Mouse (Mus musculus): ENCODE results near the gene Sec63. TPM values are rescaled to one million over a fixed set of nuclear protein-coding genes. Genes with fewer than 3 reads are reported as not detected.

Gene Sec63
- total and polyA plus RNA-seq, 2 experiments from 2014 or later = 14.0 to 24.9 TPM

DNA sequence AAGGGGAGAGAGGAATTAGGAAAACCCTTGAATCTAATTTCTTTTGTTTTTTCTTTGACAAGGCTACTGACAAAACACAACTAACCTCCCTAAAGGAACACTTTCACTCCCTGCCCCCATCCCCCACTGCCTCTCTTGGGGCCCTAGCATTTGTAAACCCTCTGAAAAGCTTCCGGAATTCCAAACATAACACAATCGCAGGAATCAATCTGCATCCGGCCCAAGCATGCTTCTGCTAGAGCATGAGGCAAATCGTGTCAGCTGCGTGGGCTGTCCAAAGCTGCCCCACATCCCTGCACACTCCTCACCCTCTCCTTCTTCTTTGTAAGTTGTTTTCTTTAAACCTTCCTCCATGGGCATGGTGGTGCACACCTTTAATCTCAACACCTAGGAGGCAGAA lies 94.0 kb downstream of the Sec63 start:
- no peak overlapping the region for H3K4me2 ChIP-seq (ENCODE audit: low read depth)
- no peak overlapping the region for H3K27ac ChIP-seq (ENCODE audit: low read depth, low read length)
- no peak for TF ChIP-seq CTCF (IDR thresholded peaks at IDR 0.05; ENCODE audit: low read depth)
- no peak overlapping the region for H3K9ac ChIP-seq
- DNase-seq (no peak), ATAC-seq (no peak)
- no peaks in the 10 kb centered on the region for H3K36me3 ChIP-seq (ENCODE audit: insufficient read depth)
- 18% methylated on average over 5 of the region's 5 CpGs for WGBS
- H3K27me3 ChIP-seq (ENCODE audit: insufficient read depth, low read length) = no peaks in the 10 kb centered on the region
- H3K4me1 ChIP-seq (ENCODE audit: insufficient read depth) = peaks cover 8% of the 10 kb centered on the region; the same call in 1 of the 2 replicates
- no peaks in the 10 kb centered on the region for H3K9me3 ChIP-seq (ENCODE audit: low read length)
- no peak overlapping the region for H3K4me3 ChIP-seq (ENCODE audit: low read depth, low read length)

DNA sequence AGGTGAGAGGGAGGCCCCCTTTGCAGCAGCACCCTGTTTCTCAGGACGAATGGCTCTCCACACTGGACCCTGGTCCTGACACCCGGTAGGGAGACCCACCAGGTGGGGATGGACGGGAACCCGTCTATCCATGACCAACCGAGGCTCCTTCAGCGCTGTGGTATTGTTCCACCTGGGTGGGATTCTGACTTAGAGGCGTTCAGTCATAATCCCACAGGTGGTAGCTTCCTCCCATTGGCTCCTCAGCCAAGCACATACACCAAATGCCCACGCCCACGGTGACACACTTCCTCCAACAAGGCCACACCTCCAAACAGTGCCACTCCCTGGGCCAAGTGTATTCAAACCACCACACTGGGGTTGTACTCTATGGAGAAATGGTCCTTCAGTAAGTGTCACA lies 95.3 kb downstream of the Sec63 start:
- no peak for DNase-seq
- H3K4me1 ChIP-seq (ENCODE audit: insufficient read depth) = peaks cover 8% of the 10 kb centered on the region; the same call in 1 of the 2 replicates
- H3K9ac ChIP-seq = no peak overlapping the region
- no peak for ATAC-seq
- WGBS = 97% methylated on average over 9 of the region's 9 CpGs
- no peaks in the 10 kb centered on the region for H3K9me3 ChIP-seq (ENCODE audit: low read length)
- H3K27ac ChIP-seq (ENCODE audit: low read depth, low read length) = no peak overlapping the region
- H3K4me3 ChIP-seq (ENCODE audit: low read depth, low read length) = no peak overlapping the region
- no peaks in the 10 kb centered on the region for H3K27me3 ChIP-seq (ENCODE audit: insufficient read depth, low read length)
- TF ChIP-seq CTCF (IDR thresholded peaks at IDR 0.05; ENCODE audit: low read depth) = no peak
- no peaks in the 10 kb centered on the region for H3K36me3 ChIP-seq (ENCODE audit: insufficient read depth)
- no peak overlapping the region for H3K4me2 ChIP-seq (ENCODE audit: low read depth)

DNA sequence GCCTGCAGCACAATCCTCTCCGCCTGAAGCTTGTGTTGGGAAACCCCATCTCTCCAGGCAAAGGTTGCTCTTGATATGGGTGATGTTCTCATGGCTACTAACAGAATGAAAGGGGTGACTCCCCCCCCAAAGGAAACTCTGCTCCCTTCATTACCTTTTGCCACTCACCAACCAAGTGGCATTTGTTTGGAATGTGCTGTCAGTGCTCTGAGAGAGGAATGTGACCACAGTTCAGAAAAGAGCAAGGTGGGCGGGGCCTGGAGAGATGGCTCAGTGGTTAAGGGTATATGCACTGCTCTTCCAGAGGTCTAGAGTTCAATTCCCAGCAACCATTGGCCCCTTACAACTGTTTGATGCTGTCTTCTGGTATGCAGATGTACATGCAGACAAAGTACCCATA lies 95.7 kb downstream of the Sec63 start:
- TF ChIP-seq CTCF (IDR thresholded peaks at IDR 0.05; ENCODE audit: low read depth) = no peak
- Histone ChIP-seq H3K27me3 (ENCODE audit: insufficient read depth, low read length) (no peaks in the 10 kb centered on the region), H3K27ac (ENCODE audit: low read depth, low read length) (no peak overlapping the region), H3K4me2 (ENCODE audit: low read depth) (no peak overlapping the region), H3K9ac (no peak overlapping the region), H3K4me3 (ENCODE audit: low read depth, low read length) (no peak overlapping the region), H3K4me1 (ENCODE audit: insufficient read depth) (peaks cover 8% of the 10 kb centered on the region; the same call in 1 of the 2 replicates), H3K9me3 (ENCODE audit: low read length) (no peaks in the 10 kb centered on the region), H3K36me3 (ENCODE audit: insufficient read depth) (no peaks in the 10 kb centered on the region)
- ATAC-seq (no peak), DNase-seq (no peak)
- 96% methylated on average over 2 of the region's 2 CpGs for WGBS

DNA sequence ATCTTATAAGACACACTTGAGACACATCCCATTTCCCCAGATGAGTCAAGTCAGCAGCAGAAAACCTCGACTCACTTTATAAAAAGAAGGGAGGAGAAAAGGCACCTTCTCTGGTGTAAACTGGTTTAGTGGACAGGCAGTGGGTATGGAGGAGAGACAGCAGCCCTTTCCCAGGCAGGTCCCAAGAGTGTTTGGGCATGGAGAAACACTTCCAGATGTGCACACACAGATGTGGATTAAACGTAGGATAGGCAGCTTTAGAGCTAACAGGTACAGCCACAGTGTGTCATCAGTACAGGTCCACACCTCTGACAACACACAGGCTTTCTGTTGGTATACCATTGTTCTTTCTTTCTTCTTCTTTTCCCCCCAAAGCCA lies 98.5 kb downstream of the Sec63 start:
- Histone ChIP-seq H3K9me3 (ENCODE audit: low read length) (no peaks in the 10 kb centered on the region), H3K36me3 (ENCODE audit: insufficient read depth) (no peaks in the 10 kb centered on the region), H3K9ac (peak overlapping the region; percentile 56), H3K27ac (ENCODE audit: low read depth, low read length) (peak overlapping the region; percentile 76), H3K4me2 (ENCODE audit: low read depth) (peak overlapping the region; percentile 60), H3K4me3 (ENCODE audit: low read depth, low read length) (no peak overlapping the region), H3K27me3 (ENCODE audit: insufficient read depth, low read length) (no peaks in the 10 kb centered on the region), H3K4me1 (ENCODE audit: insufficient read depth) (peaks cover 19% of the 10 kb centered on the region)
- no peak for ATAC-seq
- no peak for TF ChIP-seq CTCF (IDR thresholded peaks at IDR 0.05; ENCODE audit: low read depth)
- no peak for DNase-seq
- 39% methylated on average over 2 of the region's 2 CpGs for WGBS

DNA sequence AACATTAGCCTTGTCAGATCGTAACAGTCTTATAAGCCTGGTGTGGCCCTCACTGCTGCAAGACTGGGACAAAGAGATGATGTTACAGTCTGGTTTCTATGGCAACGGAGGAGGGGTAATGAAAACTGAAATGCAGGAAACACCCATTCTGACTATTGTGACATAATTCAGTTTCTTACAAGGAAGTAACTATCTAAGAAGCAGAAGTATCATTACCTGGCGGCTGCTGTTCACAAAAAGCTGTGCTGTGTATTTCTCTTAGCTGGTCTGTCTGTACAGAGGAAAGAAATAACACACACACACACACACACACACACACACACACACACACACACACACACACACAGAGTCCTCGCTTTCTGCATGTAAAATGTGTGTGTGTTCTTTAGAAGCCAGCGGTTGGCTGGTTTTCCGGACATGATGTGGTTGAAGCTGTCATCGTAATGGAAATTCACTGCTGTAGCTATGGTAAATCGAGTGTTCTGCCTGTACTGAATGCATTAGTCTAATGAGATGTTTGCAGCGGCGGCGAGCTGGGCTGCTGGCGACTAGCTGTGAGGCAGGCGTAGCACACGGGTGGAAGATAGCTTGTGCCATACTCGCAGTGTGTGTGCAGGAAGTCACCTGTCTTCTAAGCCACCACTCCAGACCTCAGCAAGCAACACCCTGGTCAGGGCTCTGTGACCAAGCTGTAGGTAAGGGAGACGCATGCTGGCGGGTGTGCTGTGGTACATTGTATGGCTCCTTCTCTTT lies 99.0 kb downstream of the Sec63 start, which contains the start of gene Scml4:
Gene Scml4, plus strand, starts transcription at position 212 of the 753 bp plus-strand sequence.
- peak; percentile 86 for DNase-seq
- 13% methylated on average over 17 of the region's 17 CpGs for WGBS
- Histone ChIP-seq H3K36me3 (ENCODE audit: insufficient read depth) (no peaks in the 10 kb centered on the region), H3K4me3 (ENCODE audit: low read depth, low read length) (peak within 1 kb of the TSS; percentile 44), H3K9me3 (ENCODE audit: low read length) (no peaks in the 10 kb centered on the region), H3K4me1 (ENCODE audit: insufficient read depth) (peaks cover 19% of the 10 kb centered on the region), H3K4me2 (ENCODE audit: low read depth) (peak within 1 kb of the TSS; percentile 60), H3K9ac (peak within 1 kb of the TSS; percentile 56), H3K27me3 (ENCODE audit: insufficient read depth, low read length) (no peaks in the 10 kb centered on the region), H3K27ac (ENCODE audit: low read depth, low read length) (peak within 1 kb of the TSS; percentile 76)
- peak; percentile 87 for ATAC-seq
- peak; percentile 4; the same call in 1 of the 2 replicates for TF ChIP-seq CTCF (IDR thresholded peaks at IDR 0.05; ENCODE audit: low read depth)

DNA sequence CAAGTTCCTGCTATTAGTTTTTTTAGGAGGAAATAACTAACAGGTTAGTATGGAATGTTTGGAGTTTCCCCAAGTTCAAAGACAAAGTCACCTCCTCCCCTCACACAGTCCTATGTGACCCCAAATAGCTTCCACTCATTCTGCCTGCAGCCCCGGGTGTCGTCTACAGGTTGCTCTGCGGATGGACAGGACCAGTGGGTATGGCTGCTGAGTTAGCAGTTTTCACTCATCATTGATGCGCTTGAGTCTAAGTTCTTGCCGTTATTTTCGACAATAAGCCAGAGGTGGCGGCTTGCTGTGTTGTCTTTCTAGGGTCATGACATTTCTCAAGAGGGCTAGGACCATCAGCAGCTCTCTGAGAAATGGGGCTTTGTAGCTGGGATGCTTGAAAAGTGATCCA lies 100.2 kb downstream of the Sec63 start:
- Histone ChIP-seq H3K27ac (ENCODE audit: low read depth, low read length) (no peak overlapping the region), H3K36me3 (ENCODE audit: insufficient read depth) (no peaks in the 10 kb centered on the region), H3K4me2 (ENCODE audit: low read depth) (peak overlapping the region; percentile 62), H3K27me3 (ENCODE audit: insufficient read depth, low read length) (no peaks in the 10 kb centered on the region), H3K9me3 (ENCODE audit: low read length) (no peaks in the 10 kb centered on the region), H3K9ac (no peak overlapping the region), H3K4me3 (ENCODE audit: low read depth, low read length) (0 out of 2 replicates have a peak overlapping the region, but pooled peaks have one; percentile 8), H3K4me1 (ENCODE audit: insufficient read depth) (peaks cover 19% of the 10 kb centered on the region)
- DNase-seq (no peak), ATAC-seq (no peak)
- TF ChIP-seq CTCF (IDR thresholded peaks at IDR 0.05; ENCODE audit: low read depth) = no peak
- 80% methylated on average over 7 of the region's 7 CpGs for WGBS

DNA sequence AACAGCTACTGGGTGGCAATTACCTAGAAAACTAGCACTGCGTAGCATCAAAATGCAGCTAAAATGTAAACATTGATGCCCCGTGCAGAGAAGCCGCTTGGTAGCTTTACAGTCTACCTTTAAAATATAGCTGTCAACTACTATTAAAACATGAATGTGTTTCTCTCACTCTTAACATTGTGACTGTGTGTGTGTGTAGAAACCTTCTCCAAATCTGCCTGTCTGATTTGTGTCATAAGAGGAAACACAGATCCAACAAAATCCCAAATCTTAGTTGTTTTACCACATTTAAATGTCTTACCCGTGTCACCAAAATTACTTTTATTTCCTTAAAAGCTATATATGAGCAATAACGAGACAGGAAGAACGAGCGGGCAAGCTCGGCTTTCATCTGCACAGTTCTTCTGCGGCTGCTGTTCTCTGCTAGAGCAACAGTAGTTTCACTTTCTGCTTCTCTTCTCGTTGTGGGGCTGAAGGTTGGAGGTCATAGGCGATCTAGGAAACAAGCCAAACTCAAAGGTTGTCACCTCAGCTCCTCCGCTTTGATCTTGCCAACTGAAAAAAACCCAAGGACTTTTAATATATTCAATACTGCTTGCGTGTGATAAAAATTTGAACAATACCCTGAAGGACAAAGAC lies 100.9 kb downstream of the Sec63 start:
- Histone ChIP-seq H3K36me3 (ENCODE audit: insufficient read depth) (no peaks in the 10 kb centered on the region), H3K9ac (no peak overlapping the region), H3K27ac (ENCODE audit: low read depth, low read length) (no peak overlapping the region), H3K9me3 (ENCODE audit: low read length) (no peaks in the 10 kb centered on the region), H3K4me3 (ENCODE audit: low read depth, low read length) (peak overlapping the region; percentile 19), H3K27me3 (ENCODE audit: insufficient read depth, low read length) (no peaks in the 10 kb centered on the region), H3K4me1 (ENCODE audit: insufficient read depth) (peaks cover 19% of the 10 kb centered on the region), H3K4me2 (ENCODE audit: low read depth) (peak overlapping the region; percentile 62)
- no peak for TF ChIP-seq CTCF (IDR thresholded peaks at IDR 0.05; ENCODE audit: low read depth)
- ATAC-seq (no peak), DNase-seq (peak; percentile 38)
- WGBS = 50% methylated on average over 13 of the region's 13 CpGs
